Mouse (Mus musculus) fat pad, adult 2 months (tissue): ENCODE measurements at regions not wholly inside any gene's neighbourhood (a gene's known extent, or its start where the extent isn't known, plus 50 kb on each side); places are given as distances from the start of the nearest gene placed in this dataset.
A peak's percentile ranks its signal among the peaks of the same experiment; 100 is the strongest.

Experiments
- DNase-seq: peaks from one replicate; pipeline ENCODE4 v3.0.0-alpha.2; 2011; ENCODE audit warnings: low read depth, low spot score; ENCODE audit errors: extremely low read depth

GRCm38 (mm10) chr13:34462808-34463511 lies 118.0 kb upstream of the Slc22a23 start:
- no peak for DNase-seq

GRCm38 (mm10) chr13:34462206-34462807 lies 117.3 kb upstream of the Slc22a23 start:
- no peak for DNase-seq

- DNase-seq = no peak
Measured at GRCm38 (mm10) chr13:34460969-34461368, 116.0 kb upstream of the Slc22a23 start.

- no peak for DNase-seq
Measured at GRCm38 (mm10) chr13:34456051-34456450, 111.1 kb upstream of the Slc22a23 start.

GRCm38 (mm10) chr13:34446806-34447205 lies 101.8 kb upstream of the Slc22a23 start:
- no peak for DNase-seq

GRCm38 (mm10) chr13:34446327-34446726 lies 101.3 kb upstream of the Slc22a23 start:
- DNase-seq = peak; percentile 79

GRCm38 (mm10) chr13:34441347-34441746 lies 96.4 kb upstream of the Slc22a23 start:
- peak; percentile 98 for DNase-seq

GRCm38 (mm10) chr13:34427527-34427926 lies 82.5 kb upstream of the Slc22a23 start:
- no peak for DNase-seq

GRCm38 (mm10) chr13:34424921-34425320 lies 79.9 kb upstream of the Slc22a23 start:
- DNase-seq = no peak

- no peak for DNase-seq
Measured at GRCm38 (mm10) chr13:34421644-34422043, 76.7 kb upstream of the Slc22a23 start.

GRCm38 (mm10) chr13:34420341-34421156 lies 75.6 kb upstream of the Slc22a23 start:
- DNase-seq = no peak

- no peak for DNase-seq
Measured at GRCm38 (mm10) chr13:34419061-34419460, 74.1 kb upstream of the Slc22a23 start.

GRCm38 (mm10) chr13:34416603-34417002 lies 71.6 kb upstream of the Slc22a23 start:
- DNase-seq = no peak

- no peak for DNase-seq
Measured at GRCm38 (mm10) chr13:34414533-34414932, 69.6 kb upstream of the Slc22a23 start.

GRCm38 (mm10) chr13:34408669-34409055 lies 63.7 kb upstream of the Slc22a23 start:
- no peak for DNase-seq

GRCm38 (mm10) chr13:34408007-34408668 lies 63.2 kb upstream of the Slc22a23 start:
- peak; percentile 45 for DNase-seq

- DNase-seq = no peak
Measured at GRCm38 (mm10) chr13:34406291-34406690, 61.3 kb upstream of the Slc22a23 start.

GRCm38 (mm10) chr13:34402631-34403030 lies 57.6 kb upstream of the Slc22a23 start:
- peak; percentile 68 for DNase-seq

- no peak for DNase-seq
Measured at GRCm38 (mm10) chr13:34401031-34401430, 56.0 kb upstream of the Slc22a23 start.

GRCm38 (mm10) chr13:34398847-34399246 lies 53.9 kb upstream of the Slc22a23 start:
- no peak for DNase-seq

GRCm38 (mm10) chr13:34398061-34398787 lies 53.2 kb upstream of the Slc22a23 start:
- no peak for DNase-seq
